Mouse (Mus musculus) heart, postnatal 0 days (tissue): Measurements from ENCODE around the gene Cyp2g1. TPM values are rescaled to one million over a fixed set of nuclear protein-coding genes. Genes with fewer than 3 reads are reported as not detected.
A peak's percentile ranks its signal among the peaks of the same experiment; 100 is the strongest.

Experiments used
- ATAC-seq: fragments of 200-750 bp; cut with Nextera tagmentation; 2 replicates; pipeline ENCODE4 v1.8.0; 2017; ENCODE audit warnings: low read depth, moderate number of reproducible peaks, moderate library complexity; ENCODE audit not compliant: insufficient read depth
- DNase-seq: peaks from one replicate; pipeline ENCODE4 v3.0.0-alpha.2; 2016; ENCODE audit warnings: low spot score
- H3K27ac ChIP-seq: fragments of 300-500 bp; sonication (generic); 2 replicates; pipeline ENCODE4 v1.5.1; 2014; ENCODE audit warnings: low read depth, mild to moderate bottlenecking
- H3K27me3 ChIP-seq: fragments of 300-500 bp; sonication (generic); 2 replicates; pipeline ENCODE4 v1.6.1; 2014; ENCODE audit warnings: low read length, mixed read lengths; ENCODE audit not compliant: control insufficient read depth, insufficient read depth
- H3K36me3 ChIP-seq: fragments of 300-500 bp; sonication (generic); replicated peaks from 2 replicates; pipeline ENCODE4 v1.6.1; 2014; ENCODE audit warnings: low read length, mixed read lengths; ENCODE audit not compliant: control insufficient read depth, insufficient read depth
- H3K4me1 ChIP-seq: fragments of 300-500 bp; sonication (generic); 2 replicates; pipeline ENCODE4 v1.6.1; 2014; ENCODE audit warnings: antibody characterized with exemption; ENCODE audit not compliant: control insufficient read depth, insufficient read depth
- H3K4me2 ChIP-seq: fragments of 300-500 bp; sonication (generic); 2 replicates; pipeline ENCODE4 v1.6.1; 2014; ENCODE audit warnings: low read depth, mild to moderate bottlenecking, low read length, moderate library complexity
- H3K4me3 ChIP-seq: fragments of 300-500 bp; sonication (generic); 2 replicates; pipeline ENCODE4 v1.5.1; 2014; ENCODE audit warnings: low read depth, low read length
- H3K9ac ChIP-seq: fragments of 300-500 bp; sonication (generic); replicated peaks from 2 replicates; pipeline ENCODE4 v1.6.1; 2014; ENCODE audit warnings: low read depth, low read length, mixed read lengths
- H3K9me3 ChIP-seq: fragments of 300-500 bp; sonication (generic); replicated peaks from 2 replicates; pipeline ENCODE4 v1.6.1; 2016; ENCODE audit warnings: low read length; ENCODE audit not compliant: control insufficient read depth
- CTCF ChIP-seq: IDR thresholded peaks from 2 replicates; pipeline ENCODE4 v1.5.1; 2016; ENCODE audit warnings: antibody characterized with exemption, control low read depth, low read depth
- EP300 ChIP-seq: IDR thresholded peaks from 2 replicates; pipeline ENCODE4 v1.6.1; 2016; ENCODE audit warnings: antibody characterized with exemption, low read depth
- WGBS: fragments of 180-500 bp; shearing (Covaris S2); extraction: QIAGEN DNeasy Blood & Tissue Kit; methylation state at CpG from one replicate; pipeline ENCODE4 v1.1.7; 2014; 5-methylcytosine and 5-hydroxymethylcytosine counted together
- polyA plus RNA-seq: library from polyadenylated mRNA; unstranded; fragments of >200 nt; fragmentation: Nextera tagmentation; extraction: Ambion mirVana; gene quantifications from 2 replicates; pipeline ENCODE4 v1.2.1, GENCODE M21; 2015
- total RNA-seq: library from RNA; depleted of rRNA; stranded (reverse); fragments of >200 nt; gene quantifications from 2 replicates; pipeline ENCODE4 v1.2.3, GENCODE M21; 2014; ENCODE audit warnings: low replicate concordance; rRNA removed

Cyp2g1 gene
- total RNA-seq (not detected in 2 replicates), polyA plus RNA-seq (not detected in 2 replicates)

- Histone ChIP-seq H3K36me3 (no peaks in the 10 kb centered on the region), H3K4me1 (no peaks in the 10 kb centered on the region), H3K9ac (no peak within 1 kb of the TSS), H3K9me3 (no peaks in the 10 kb centered on the region), H3K27ac (no peak within 1 kb of the TSS), H3K4me2 (no peak within 1 kb of the TSS), H3K4me3 (no peak within 1 kb of the TSS), H3K27me3 (no peaks in the 10 kb centered on the region)
- no peak for ATAC-seq
- TF ChIP-seq EP300 (no peak), CTCF (no peak)
- WGBS = 82% methylated on average over 2 of the region's 2 CpGs
- no peak for DNase-seq
These were observed at the start of gene Cyp2g1 for GRCm38 (mm10) chr7:26808592-26808991. Cyp2g1 (plus strand) TSS chr7:26808892.

DNA sequence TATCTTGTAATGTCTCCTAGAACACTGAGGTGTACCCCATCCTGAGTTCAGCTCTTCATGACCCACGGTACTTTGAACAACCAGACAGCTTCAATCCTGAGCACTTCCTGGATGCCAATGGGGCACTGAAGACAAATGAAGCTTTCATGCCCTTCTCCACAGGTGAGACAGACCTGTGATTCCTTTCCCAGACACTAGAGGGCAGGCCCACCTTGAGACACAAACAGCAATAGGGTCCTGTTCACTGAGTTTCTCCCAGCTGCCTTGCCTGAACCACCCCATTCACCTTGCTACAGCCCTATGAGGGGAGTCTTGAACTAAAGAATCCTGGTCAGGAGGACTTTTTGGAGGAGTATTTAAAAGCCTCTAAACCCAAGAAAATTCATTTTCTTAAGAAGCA, 41.6 kb upstream of the Cyp2g1 start:
- DNase-seq (no peak), ATAC-seq (no peak)
- WGBS = 53% methylated on average over 1 of the region's 1 CpGs

DNA sequence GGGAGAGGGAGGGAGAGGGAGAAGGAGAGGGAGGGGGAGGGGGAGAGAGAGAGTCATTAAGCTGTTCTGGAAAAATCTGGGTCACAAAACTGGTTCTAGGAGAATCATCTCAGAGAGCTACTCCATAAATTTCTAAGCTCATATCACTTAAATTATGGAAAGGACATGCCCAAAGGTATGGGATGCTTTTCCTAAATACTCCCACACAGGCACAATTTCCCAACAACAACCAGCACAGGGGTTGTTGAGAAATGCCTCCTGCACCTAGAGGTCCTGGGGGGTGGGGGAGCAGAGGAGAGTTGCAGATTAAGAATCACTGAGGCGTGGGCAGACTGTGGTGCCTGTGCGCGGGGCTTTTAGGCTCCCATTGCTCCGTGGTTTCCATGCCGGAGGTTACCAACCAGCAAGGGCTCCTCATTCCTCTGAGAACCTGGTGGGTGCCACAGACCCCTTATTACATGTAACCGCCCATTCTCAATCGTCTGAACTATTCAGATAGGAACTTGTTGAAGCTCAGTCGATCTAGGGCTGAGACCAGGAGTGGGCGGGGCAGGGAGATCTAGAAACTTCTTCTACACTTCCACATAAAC, 38.7 kb upstream of the Cyp2g1 start:
- Histone ChIP-seq H3K9me3 (no peaks in the 10 kb centered on the region), H3K4me2 (no peak overlapping the region), H3K4me1 (no peaks in the 10 kb centered on the region), H3K36me3 (no peaks in the 10 kb centered on the region), H3K4me3 (no peak overlapping the region), H3K27me3 (no peaks in the 10 kb centered on the region), H3K27ac (no peak overlapping the region), H3K9ac (no peak overlapping the region)
- ATAC-seq = no peak
- no peak for TF ChIP-seq CTCF
- TF ChIP-seq EP300 = no peak
- WGBS = 70% methylated on average over 9 of the region's 9 CpGs
- no peak for DNase-seq

More for the DNA sequence above, 41.6 kb upstream of the Cyp2g1 start:
- Histone ChIP-seq H3K4me3 (no peak overlapping the region), H3K27ac (no peak overlapping the region), H3K4me1 (no peaks in the 10 kb centered on the region), H3K36me3 (no peaks in the 10 kb centered on the region), H3K27me3 (no peaks in the 10 kb centered on the region), H3K9me3 (no peaks in the 10 kb centered on the region), H3K9ac (no peak overlapping the region), H3K4me2 (no peak overlapping the region)
- no peak for TF ChIP-seq EP300
- TF ChIP-seq CTCF = peak; percentile 30

DNA sequence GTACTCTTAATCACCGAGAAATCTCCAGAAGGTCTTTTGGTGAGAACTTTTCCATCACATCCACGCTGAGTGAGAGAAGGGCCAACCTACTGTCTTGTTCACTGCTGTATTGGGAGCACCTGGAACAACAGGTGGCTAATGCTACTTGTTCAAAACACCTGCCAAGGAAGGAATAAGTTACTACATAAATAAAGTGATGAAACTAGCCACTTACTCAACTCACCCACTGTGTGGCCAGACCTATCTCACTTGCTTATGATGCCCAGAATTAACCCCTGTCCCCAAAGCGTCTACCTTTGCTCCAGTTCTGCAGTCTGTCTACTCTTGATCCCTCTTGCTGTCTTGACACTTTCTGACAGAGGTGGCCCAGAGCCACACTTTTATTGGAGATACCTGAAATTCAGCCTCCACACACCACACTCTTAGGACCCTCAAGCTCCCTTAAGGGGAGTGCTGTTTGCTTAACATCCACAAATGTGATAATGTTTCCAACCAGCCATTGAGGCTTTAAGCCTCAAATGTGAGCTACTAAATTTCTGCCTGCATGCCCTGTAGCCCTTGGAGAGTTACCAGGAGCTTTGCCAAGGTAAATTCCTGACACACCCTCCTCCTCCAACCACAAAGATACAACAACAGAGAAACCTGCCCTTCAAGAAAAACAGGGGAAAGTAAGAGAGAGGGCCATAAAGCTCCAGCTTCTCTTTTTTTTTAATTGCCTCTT, 35.7 kb upstream of the Cyp2g1 start:
- no peak overlapping the region for H3K9ac ChIP-seq
- H3K4me1 ChIP-seq = no peaks in the 10 kb centered on the region
- no peaks in the 10 kb centered on the region for H3K9me3 ChIP-seq
- no peak overlapping the region for H3K4me3 ChIP-seq
- no peak overlapping the region for H3K27ac ChIP-seq
- H3K36me3 ChIP-seq = no peaks in the 10 kb centered on the region
- TF ChIP-seq CTCF (no peak), EP300 (no peak)
- ATAC-seq = no peak
- no peak for DNase-seq
- WGBS = 55% methylated on average over 3 of the region's 3 CpGs
- H3K27me3 ChIP-seq = no peaks in the 10 kb centered on the region
- no peak overlapping the region for H3K4me2 ChIP-seq

GRCm38 (mm10) chr7:26775866-26776265, 32.8 kb upstream of the Cyp2g1 start:
- Histone ChIP-seq H3K27ac (no peak overlapping the region), H3K4me3 (no peak overlapping the region), H3K9me3 (no peaks in the 10 kb centered on the region), H3K4me1 (no peaks in the 10 kb centered on the region), H3K9ac (no peak overlapping the region), H3K4me2 (no peak overlapping the region), H3K36me3 (no peaks in the 10 kb centered on the region), H3K27me3 (no peaks in the 10 kb centered on the region)
- ATAC-seq = no peak
- WGBS = 17% methylated on average over 6 of the region's 6 CpGs
- TF ChIP-seq EP300 (no peak), CTCF (peak; percentile 31)
- no peak for DNase-seq

DNA sequence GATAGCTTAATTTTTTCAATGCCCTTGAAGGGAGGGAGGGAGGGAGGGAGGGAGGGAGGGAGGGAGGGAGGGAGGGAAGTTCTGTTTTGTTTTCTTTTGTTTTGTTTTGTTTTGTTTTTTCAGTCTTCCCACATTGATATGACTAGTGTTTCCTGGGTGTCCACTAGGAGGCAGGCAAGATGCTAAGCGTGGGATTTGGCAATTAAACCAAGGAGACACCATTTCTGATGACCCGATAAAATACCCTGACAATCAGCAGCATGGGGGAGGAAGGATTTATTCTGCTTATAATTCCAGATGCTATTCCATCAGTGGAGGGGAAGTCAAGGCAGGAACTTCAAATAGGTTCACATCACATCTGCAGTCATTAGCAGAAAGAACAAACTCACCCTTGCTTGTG, 30.9 kb upstream of the Cyp2g1 start:
- no peak overlapping the region for H3K9ac ChIP-seq
- WGBS = 36% methylated on average over 2 of the region's 2 CpGs

More for the DNA sequence above, 30.9 kb upstream of the Cyp2g1 start:
- ATAC-seq (no peak), DNase-seq (no peak)
- Histone ChIP-seq H3K4me2 (no peak overlapping the region), H3K36me3 (no peaks in the 10 kb centered on the region), H3K27me3 (no peaks in the 10 kb centered on the region), H3K27ac (no peak overlapping the region), H3K4me3 (no peak overlapping the region), H3K4me1 (no peaks in the 10 kb centered on the region), H3K9me3 (no peaks in the 10 kb centered on the region)
- TF ChIP-seq EP300 = no peak
- no peak for TF ChIP-seq CTCF
